Mouse (Mus musculus): ENCODE measurements around the gene Bmp6.

DNA sequence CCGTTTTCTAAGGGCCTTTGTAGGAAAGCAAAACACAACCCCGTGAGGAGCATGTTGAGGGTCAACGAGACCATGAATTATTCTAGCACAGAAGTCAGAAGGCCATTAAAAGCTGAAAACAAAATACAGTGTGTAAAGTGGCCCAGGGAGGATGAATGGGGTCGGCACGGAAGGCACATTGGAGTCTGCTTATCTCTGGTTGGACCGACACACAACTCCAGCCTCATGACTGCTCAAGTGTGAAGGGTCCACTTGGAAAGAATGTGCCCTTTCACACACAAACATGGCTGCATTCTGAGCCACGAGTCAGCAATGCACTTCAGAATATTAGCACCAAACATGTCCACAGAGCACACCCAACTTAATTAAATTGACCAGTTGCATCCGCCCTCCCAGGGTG is 84.8 kb downstream of the Bmp6 start:
- TF ChIP-seq CTCF (IDR thresholded peaks at IDR 0.05; ENCODE audit: insufficient read depth, low read depth, low read length) (no peak), POLR2A (IDR thresholded peaks at IDR 0.05; ENCODE audit: insufficient read depth, low read depth, low read length) (no peak)

Data from olfactory bulb, adult 2 months (tissue).